Mouse (Mus musculus) T-helper 2 cell (primary cell): ENCODE results near the gene Ccnd3.

Experiments used
- in situ Hi-C: fragments of 300-600 bp; cut with MboI, MseI; formaldehyde crosslinking; loops from one replicate; pipeline ENCODE4 v1.15.1; 2025; ENCODE audit warnings: high pct_unique_total_duplicates

Gene Ccnd3

GRCm38 (mm10) chr17:47545154-47545553 lies 40.3 kb downstream of the Ccnd3 start:
- in situ Hi-C loops: no loop called here

GRCm38 (mm10) chr17:47545861-47546331 lies 41.0 kb downstream of the Ccnd3 start:
- in situ Hi-C loops: no loop called here

- in situ Hi-C loops: no loop called here
Observed at GRCm38 (mm10) chr17:47551049-47551448, 46.2 kb downstream of the Ccnd3 start.

- in situ Hi-C loops: no loop called here
Observed at GRCm38 (mm10) chr17:47552994-47553393, 48.1 kb downstream of the Ccnd3 start.

- in situ Hi-C loops: no loop called here
Observed at GRCm38 (mm10) chr17:47554621-47555020, 49.8 kb downstream of the Ccnd3 start.

- in situ Hi-C loops: no loop called here
Observed at GRCm38 (mm10) chr17:47557179-47557578, 52.3 kb downstream of the Ccnd3 start.

GRCm38 (mm10) chr17:47559726-47560125 lies 54.9 kb downstream of the Ccnd3 start:
- in situ Hi-C loops: no loop called here

GRCm38 (mm10) chr17:47562875-47563274 lies 58.0 kb downstream of the Ccnd3 start:
- in situ Hi-C loops: no loop called here

GRCm38 (mm10) chr17:47564612-47565011 lies 59.8 kb downstream of the Ccnd3 start:
- in situ Hi-C loops: no loop called here

GRCm38 (mm10) chr17:47566133-47566532 lies 61.3 kb downstream of the Ccnd3 start:
- in situ Hi-C loops: no loop called here

- in situ Hi-C loops: no loop called here
Observed at GRCm38 (mm10) chr17:47567271-47567670, 62.4 kb downstream of the Ccnd3 start.

GRCm38 (mm10) chr17:47568389-47568788 lies 63.5 kb downstream of the Ccnd3 start:
- in situ Hi-C loops: no loop called here

GRCm38 (mm10) chr17:47568951-47569527 lies 64.2 kb downstream of the Ccnd3 start:
- in situ Hi-C loops: no loop called here

- in situ Hi-C loops: no loop called here
Observed at GRCm38 (mm10) chr17:47571621-47572020, 66.8 kb downstream of the Ccnd3 start.

- in situ Hi-C loops: no loop called here
Observed at GRCm38 (mm10) chr17:47572436-47572835, 67.6 kb downstream of the Ccnd3 start.

GRCm38 (mm10) chr17:47574028-47574427 lies 69.2 kb downstream of the Ccnd3 start:
- in situ Hi-C loops: no loop called here

GRCm38 (mm10) chr17:47574830-47575229 lies 70.0 kb downstream of the Ccnd3 start:
- in situ Hi-C loops: no loop called here

GRCm38 (mm10) chr17:47578655-47579054 lies 73.8 kb downstream of the Ccnd3 start:
- in situ Hi-C loops: no loop called here

GRCm38 (mm10) chr17:47580962-47581361 lies 76.1 kb downstream of the Ccnd3 start:
- in situ Hi-C loops: no loop called here

GRCm38 (mm10) chr17:47588517-47588916 lies 83.7 kb downstream of the Ccnd3 start:
- in situ Hi-C loops: no loop called here

GRCm38 (mm10) chr17:47591073-47591472 lies 86.2 kb downstream of the Ccnd3 start:
- in situ Hi-C loops: loop anchor here (5.0 kb wide), 1 partner anchor 79 kb away; no protein-coding TSS in a partner anchor

GRCm38 (mm10) chr17:47593215-47593853 lies 88.5 kb downstream of the Ccnd3 start:
- in situ Hi-C loops: loop anchor here (5.0 kb wide), 1 partner anchor 81 kb away; no protein-coding TSS in a partner anchor

GRCm38 (mm10) chr17:47593854-47594182 lies 89.0 kb downstream of the Ccnd3 start:
- in situ Hi-C loops: loop anchor here (5.0 kb wide), 1 partner anchor 82 kb away; no protein-coding TSS in a partner anchor
